In genomic region chr6:37478481-37478880, GRCm38 (mm10) we compare ENCODE assay signal across 39 mouse cellular contexts. TPM values are rescaled to one million over a fixed set of nuclear protein-coding genes. Genes with fewer than 3 reads are reported as not detected.
"Had no signal": no experiment of that assay in that cellular context is flagged by ENCODE, and none has a peak within 500 bp of the region (broad histone marks: within the 10 kb centered on the region; RNA-seq: fewer than 3 reads in every experiment).

No protein-coding gene starts in this region.

- H3K9ac ChIP-seq: heart, embryonic 13.5 days; heart, embryonic 15.5 days; hindbrain, embryonic 12.5 days; hindbrain, embryonic 13.5 days; hindbrain, embryonic 14.5 days; hindbrain, embryonic 15.5 days; intestine, embryonic 15.5 days; kidney, embryonic 15.5 days had no signal

- H3K4me1 ChIP-seq: heart, embryonic 13.5 days; heart, embryonic 15.5 days; hindbrain, embryonic 10.5 days; hindbrain, embryonic 12.5 days; hindbrain, embryonic 13.5 days; hindbrain, embryonic 15.5 days; intestine, embryonic 15.5 days had no signal

- H3K27me3 ChIP-seq: heart, embryonic 13.5 days; heart, embryonic 15.5 days; hindbrain, embryonic 12.5 days; hindbrain, embryonic 13.5 days; hindbrain, embryonic 15.5 days; intestine, embryonic 15.5 days; kidney, embryonic 15.5 days had no signal

- H3K36me3 ChIP-seq: heart, embryonic 13.5 days; heart, embryonic 15.5 days; hindbrain, embryonic 10.5 days; hindbrain, embryonic 12.5 days; hindbrain, embryonic 13.5 days; hindbrain, embryonic 15.5 days; intestine, embryonic 15.5 days; kidney, embryonic 15.5 days had no signal

- H3K4me2 ChIP-seq: heart, embryonic 11.5 days; heart, embryonic 13.5 days; heart, embryonic 15.5 days; hindbrain, embryonic 12.5 days; hindbrain, embryonic 13.5 days; hindbrain, embryonic 14.5 days; hindbrain, embryonic 15.5 days; intestine, embryonic 15.5 days; kidney, embryonic 15.5 days had no signal

- H3K4me3 ChIP-seq: heart, adult 2 months; heart, embryonic 13.5 days; heart, embryonic 15.5 days; hindbrain, embryonic 10.5 days; hindbrain, embryonic 12.5 days; hindbrain, embryonic 13.5 days; hindbrain, embryonic 15.5 days; intestine, embryonic 15.5 days; kidney, embryonic 15.5 days; layer of hippocampus, adult 2 months had no signal

- H3K27ac ChIP-seq: heart, adult 2 months; heart, embryonic 13.5 days; heart, embryonic 15.5 days; hindbrain, embryonic 10.5 days; hindbrain, embryonic 12.5 days; hindbrain, embryonic 13.5 days; hindbrain, embryonic 14.5 days; hindbrain, embryonic 15.5 days; hindbrain, postnatal 0 days; intestine, embryonic 15.5 days; kidney, embryonic 15.5 days; kidney, postnatal 0 days; layer of hippocampus, adult 2 months had no signal

- DNase-seq: heart, adult 2 months; heart, postnatal 10 days; heart, postnatal 14 days; heart, postnatal 36 days; heart, postnatal 4 days; kidney, adult 11 months; kidney, adult 18-20 months; kidney, adult 2 months; kidney, adult 8-10 months; kidney, adult 9 months; kidney, postnatal 10 days; kidney, postnatal 14 days; kidney, postnatal 25 days; kidney, postnatal 36 days; kidney, postnatal 4 days; layer of hippocampus, adult 9-11 months; layer of hippocampus, postnatal 36 days had no signal

- H3K9me3 ChIP-seq: heart, embryonic 13.5 days; heart, embryonic 15.5 days; hindbrain, embryonic 10.5 days; hindbrain, embryonic 12.5 days; hindbrain, embryonic 13.5 days; hindbrain, embryonic 15.5 days; intestine, embryonic 15.5 days; kidney, embryonic 15.5 days had no signal

- ATAC-seq: hindbrain, embryonic 16.5 days; hindbrain, postnatal 0 days; inflammation-experienced regulatory T-cells, adult 6 months; intestine, embryonic 15.5 days; intestine, embryonic 16.5 days; intestine, postnatal 0 days had no signal

RNA-seq across cellular contexts. Expression of gene Akr1d1, which starts 51.5 kb away (rescaled TPM):
- polyA plus RNA-seq: heart, adult 2 months; heart, embryonic 11.5 days; heart, embryonic 13.5 days; heart, embryonic 14.5 days; heart, embryonic 15.5 days; heart, embryonic 16.5 days; heart, postnatal 0 days; hindbrain, embryonic 10.5 days; hindbrain, embryonic 11.5 days; hindbrain, embryonic 12.5 days; hindbrain, embryonic 13.5 days; hindbrain, embryonic 14.5 days; hindbrain, embryonic 15.5 days; hindbrain, embryonic 16.5 days; hindbrain, postnatal 0 days; inflammation-experienced regulatory T-cells, adult 6 months; large intestine, adult 2 months had no signal
